Mouse (Mus musculus): ENCODE measurements around the gene Gm2174. TPM values are rescaled to one million over a fixed set of nuclear protein-coding genes. Genes with fewer than 3 reads are reported as not detected.
A peak's percentile ranks its signal among the peaks of the same experiment; 100 is the strongest.

The Gm2174 gene
- total RNA-seq, 2 experiments from 2014 or later, result 0.80 to 2.1 TPM

GRCm38 (mm10) chrX:56497241-56497640 is 49.5 kb downstream of the Gm2174 start:
- DNase-seq (ENCODE audit: low spot score in 2 of 2), result peak in 1 of 2 experiments; percentile 43

Other genes with a start within 250 kb of the Gm2174 start
- not detected for gene Gm773, start 235.1 kb upstream of the Gm2174 start, total RNA-seq (2021)
- gene Zfp449, start 101.6 kb upstream of the Gm2174 start, total RNA-seq (2021), result 10 to 100 TPM in 1 of 2 experiments, 1 to 10 TPM in 1; 9.3 to 10.5 TPM
- gene Smim10l2a, start 73.4 kb upstream of the Gm2174 start, total RNA-seq (2021), result under 1 TPM; 0.39 to 0.60 TPM
- gene Ints6l, start 6.9 kb downstream of the Gm2174 start, total RNA-seq (2021), result 10 to 100 TPM; 21.7 to 28.4 TPM
- gene Gm10477, start 76.8 kb downstream of the Gm2174 start, total RNA-seq (2021), result not detected
- not detected for gene Gm648, start 101.6 kb downstream of the Gm2174 start, total RNA-seq (2021)
- gene Mmgt1, start 150.1 kb downstream of the Gm2174 start, total RNA-seq (2021), result 10 to 100 TPM; 15.5 to 16.4 TPM
- 10 to 100 TPM; 17.5 to 18.8 TPM for gene Slc9a6, start 161.8 kb downstream of the Gm2174 start, total RNA-seq (2021)

All from gastrocnemius, postnatal 4 days (tissue).